Mouse (Mus musculus): Measurements from ENCODE around the gene Acot3. TPM values are rescaled to one million over a fixed set of nuclear protein-coding genes. Genes with fewer than 3 reads are reported as not detected.
"Not testable (repeated sequence)": the region's sequence is repeated elsewhere in the genome, so short reads cannot be mapped to it uniquely, and the experiment has no call there.

Gene Acot3
- polyA plus RNA-seq, 1 experiment, result not detected

DNA sequence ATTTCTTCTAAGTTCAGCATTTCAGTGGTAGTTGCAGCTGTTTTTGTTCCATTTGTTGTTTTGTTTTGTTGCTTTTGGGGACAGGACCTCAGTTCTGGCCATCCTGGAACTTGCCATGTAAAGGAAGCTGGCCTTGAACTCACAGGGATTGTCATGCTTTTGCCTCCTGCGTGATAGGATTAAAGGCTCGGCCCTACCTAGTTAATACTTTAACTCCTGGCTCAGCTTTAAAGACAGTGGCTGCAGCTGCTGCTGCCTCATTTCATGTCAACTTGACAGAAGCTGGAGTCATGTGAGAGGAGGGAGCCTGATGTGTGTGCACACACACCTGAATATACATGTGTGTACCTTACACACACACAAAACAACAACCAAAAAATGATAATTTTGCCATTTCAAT lies 7.9 kb upstream of the Acot3 start:
- H3K36me3 ChIP-seq (ENCODE audit: control insufficient read depth, insufficient read depth, low read length), result no peaks in the 10 kb centered on the region
- no peak for TF ChIP-seq POLR2A (IDR thresholded peaks at IDR 0.05; ENCODE audit: control insufficient read depth, extremely low read depth, insufficient read depth, low read length, poor library complexity)
- no peak for TF ChIP-seq CTCF (IDR thresholded peaks at IDR 0.05; ENCODE audit: borderline replicate concordance, control insufficient read depth, extremely low read depth, insufficient read depth, low read length, poor library complexity)
- no peak overlapping the region for H3K4me3 ChIP-seq (ENCODE audit: control insufficient read depth, insufficient read depth, low read length)
- no peaks in the 10 kb centered on the region for H3K27me3 ChIP-seq (ENCODE audit: control insufficient read depth, insufficient read depth, low read length)
- WGBS, result 95% methylated on average over 2 of the region's 2 CpGs
- no peak overlapping the region for H3K27ac ChIP-seq (ENCODE audit: control insufficient read depth, insufficient read depth, low read length)
- no peaks in the 10 kb centered on the region for H3K4me1 ChIP-seq (replicated peaks; ENCODE audit: control insufficient read depth, insufficient read depth, low read length)
- DNase-seq, result no peak

DNA sequence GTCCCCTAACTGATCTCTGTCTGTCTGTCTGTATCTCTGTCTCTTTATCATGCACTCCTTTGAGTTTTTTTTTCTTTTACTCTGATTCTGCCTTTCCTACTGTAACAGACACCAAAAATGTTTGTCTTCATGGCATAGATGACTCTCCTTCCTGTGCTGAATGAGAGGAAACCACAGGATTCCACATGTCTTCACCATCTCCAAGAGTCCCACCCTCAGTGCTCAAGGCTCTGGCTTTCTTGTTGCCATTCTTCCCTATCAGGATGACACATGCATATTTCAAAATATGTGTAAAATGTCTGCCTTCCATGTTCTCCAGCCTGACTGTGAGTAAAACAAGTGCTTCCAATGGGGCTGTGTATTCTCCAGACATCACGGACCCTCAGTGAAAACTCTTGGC lies 5.0 kb upstream of the Acot3 start:
- Histone ChIP-seq H3K27ac (ENCODE audit: control insufficient read depth, insufficient read depth, low read length) (no peak overlapping the region), H3K27me3 (ENCODE audit: control insufficient read depth, insufficient read depth, low read length) (no peaks in the 10 kb centered on the region), H3K36me3 (ENCODE audit: control insufficient read depth, insufficient read depth, low read length) (no peaks in the 10 kb centered on the region), H3K4me3 (ENCODE audit: control insufficient read depth, insufficient read depth, low read length) (no peak overlapping the region), H3K4me1 (replicated peaks; ENCODE audit: control insufficient read depth, insufficient read depth, low read length) (no peaks in the 10 kb centered on the region)
- DNase-seq, result no peak
- 100% methylated on average over 1 of the region's 1 CpGs for WGBS
- TF ChIP-seq CTCF (IDR thresholded peaks at IDR 0.05; ENCODE audit: borderline replicate concordance, control insufficient read depth, extremely low read depth, insufficient read depth, low read length, poor library complexity) (no peak), POLR2A (IDR thresholded peaks at IDR 0.05; ENCODE audit: control insufficient read depth, extremely low read depth, insufficient read depth, low read length, poor library complexity) (no peak)

DNA sequence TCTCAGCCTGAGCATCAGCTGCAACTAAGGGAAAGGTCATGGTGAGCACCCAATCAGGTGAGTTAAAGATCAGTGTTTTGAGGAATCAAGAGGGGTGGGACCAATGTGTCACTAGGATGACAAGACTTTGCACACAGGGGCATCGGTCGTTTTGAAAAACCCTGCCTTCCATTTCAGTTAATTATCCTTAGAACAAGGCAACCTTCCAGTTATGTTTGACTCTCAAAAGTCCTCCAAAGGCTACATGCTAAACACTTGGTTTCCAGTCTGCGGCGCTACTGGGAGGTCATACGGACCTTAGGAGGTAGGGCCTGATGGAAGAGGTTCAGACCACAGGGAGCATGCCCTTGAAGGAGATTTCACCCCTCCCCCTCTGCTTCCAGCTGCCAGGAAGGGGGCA lies 1.2 kb upstream of the Acot3 start:
- WGBS, result 89% methylated on average over 5 of the region's 5 CpGs
- H3K36me3 ChIP-seq (ENCODE audit: control insufficient read depth, insufficient read depth, low read length); DNase-seq; H3K4me1 ChIP-seq (replicated peaks; ENCODE audit: control insufficient read depth, insufficient read depth, low read length); H3K4me3 ChIP-seq (ENCODE audit: control insufficient read depth, insufficient read depth, low read length); H3K27ac ChIP-seq (ENCODE audit: control insufficient read depth, insufficient read depth, low read length); H3K27me3 ChIP-seq (ENCODE audit: control insufficient read depth, insufficient read depth, low read length): not testable (repeated sequence)

DNA sequence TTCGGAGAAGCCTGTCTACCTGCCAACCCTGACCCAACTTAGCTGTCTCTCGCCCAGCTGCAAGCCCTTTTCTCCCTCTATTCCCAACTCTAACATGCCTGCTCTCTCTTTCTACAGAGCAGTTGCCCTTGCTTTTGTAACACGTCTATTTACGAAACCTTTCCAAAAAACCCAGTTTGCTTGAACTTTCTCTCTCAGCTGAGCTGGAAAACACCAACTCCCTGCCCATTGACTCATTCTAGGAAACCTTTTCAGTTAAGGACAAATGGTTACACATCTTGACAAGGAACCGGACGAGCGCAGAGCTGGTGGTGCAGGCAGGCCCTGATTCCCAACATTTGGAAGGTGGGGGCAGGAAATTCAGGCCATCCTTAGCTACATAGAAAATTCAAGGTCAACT lies 665 bp downstream of the Acot3 start:
- H3K4me3 ChIP-seq (ENCODE audit: control insufficient read depth, insufficient read depth, low read length), result no peak overlapping the region
- WGBS, result 94% methylated on average over 7 of the region's 7 CpGs

DNA sequence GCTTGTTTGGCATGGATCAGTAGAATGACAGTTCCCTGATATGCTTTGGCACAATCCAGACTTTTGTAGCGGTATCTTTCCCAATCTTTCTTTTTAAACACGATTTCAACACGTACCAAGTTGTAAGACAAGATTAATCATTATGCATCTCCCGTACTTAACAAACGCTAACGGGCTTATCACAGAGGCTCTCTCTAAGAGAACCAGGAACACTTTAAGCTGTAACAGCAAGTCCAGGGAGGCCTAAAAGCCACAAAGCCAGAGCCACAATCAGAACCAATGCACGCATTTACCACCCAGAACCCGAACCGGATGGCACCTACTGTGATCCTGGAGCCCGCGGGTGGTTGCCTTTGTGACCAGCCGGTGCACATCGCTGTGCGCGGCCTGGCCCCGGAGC lies 1.2 kb downstream of the Acot3 start:
- DNase-seq, result no peak
- no peak overlapping the region for H3K4me3 ChIP-seq (ENCODE audit: control insufficient read depth, insufficient read depth, low read length)
- TF ChIP-seq CTCF (IDR thresholded peaks at IDR 0.05; ENCODE audit: borderline replicate concordance, control insufficient read depth, extremely low read depth, insufficient read depth, low read length, poor library complexity) (no peak), POLR2A (IDR thresholded peaks at IDR 0.05; ENCODE audit: control insufficient read depth, extremely low read depth, insufficient read depth, low read length, poor library complexity) (no peak)
- H3K27ac ChIP-seq (ENCODE audit: control insufficient read depth, insufficient read depth, low read length), result no peak overlapping the region
- peaks cover 3% of the 10 kb centered on the region; the same call in 1 of the 2 replicates for H3K27me3 ChIP-seq (ENCODE audit: control insufficient read depth, insufficient read depth, low read length)
- 20% methylated on average over 16 of the region's 16 CpGs for WGBS
- H3K4me1 ChIP-seq (replicated peaks; ENCODE audit: control insufficient read depth, insufficient read depth, low read length), result no peaks in the 10 kb centered on the region; the same call in 1 of the 2 replicates
- H3K36me3 ChIP-seq (ENCODE audit: control insufficient read depth, insufficient read depth, low read length), result no peaks in the 10 kb centered on the region

More for the DNA sequence above, 665 bp downstream of the Acot3 start:
- Histone ChIP-seq H3K4me1 (replicated peaks; ENCODE audit: control insufficient read depth, insufficient read depth, low read length) (no peaks in the 10 kb centered on the region; the same call in 1 of the 2 replicates), H3K27me3 (ENCODE audit: control insufficient read depth, insufficient read depth, low read length) (peaks cover 3% of the 10 kb centered on the region; the same call in 1 of the 2 replicates), H3K36me3 (ENCODE audit: control insufficient read depth, insufficient read depth, low read length) (no peaks in the 10 kb centered on the region), H3K27ac (ENCODE audit: control insufficient read depth, insufficient read depth, low read length) (no peak overlapping the region)
- TF ChIP-seq POLR2A (IDR thresholded peaks at IDR 0.05; ENCODE audit: control insufficient read depth, extremely low read depth, insufficient read depth, low read length, poor library complexity) (no peak), CTCF (IDR thresholded peaks at IDR 0.05; ENCODE audit: borderline replicate concordance, control insufficient read depth, extremely low read depth, insufficient read depth, low read length, poor library complexity) (no peak)
- DNase-seq, result no peak

DNA sequence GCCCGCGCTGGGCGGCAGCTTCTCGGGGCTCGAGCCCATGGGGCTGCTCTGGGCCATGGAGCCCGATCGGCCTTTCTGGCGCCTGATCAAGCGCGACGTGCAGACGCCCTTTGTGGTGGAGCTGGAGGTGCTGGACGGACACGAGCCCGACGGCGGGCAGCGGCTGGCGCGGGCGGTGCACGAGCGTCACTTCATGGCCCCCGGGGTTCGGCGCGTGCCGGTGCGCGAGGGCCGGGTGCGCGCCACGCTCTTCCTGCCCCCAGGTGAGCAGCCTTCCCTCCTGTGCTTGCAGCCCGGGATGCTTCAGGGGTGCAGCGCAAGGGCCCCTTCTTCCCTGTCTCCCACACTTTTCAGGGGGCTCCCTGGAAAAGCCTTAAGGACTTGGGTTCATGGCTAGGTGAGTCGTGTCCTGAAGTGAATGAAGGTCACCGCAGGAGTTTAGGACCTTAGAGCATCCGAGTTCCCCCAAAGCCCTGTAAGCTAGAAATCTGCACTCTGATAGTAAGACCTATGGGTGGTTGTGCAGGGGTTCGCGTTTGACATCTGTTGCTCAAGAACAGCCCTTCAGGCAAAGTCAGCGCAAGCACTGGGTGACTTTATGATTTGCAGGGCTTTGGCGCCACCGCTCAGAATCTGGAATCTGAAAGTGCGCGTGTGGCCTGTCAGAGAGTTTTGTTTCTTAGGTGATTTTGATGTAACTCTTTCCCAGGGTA lies 1.9 kb downstream of the Acot3 start:
- Histone ChIP-seq H3K4me1 (replicated peaks; ENCODE audit: control insufficient read depth, insufficient read depth, low read length) (no peaks in the 10 kb centered on the region; the same call in 1 of the 2 replicates), H3K27me3 (ENCODE audit: control insufficient read depth, insufficient read depth, low read length) (peaks cover 3% of the 10 kb centered on the region; the same call in 1 of the 2 replicates), H3K4me3 (ENCODE audit: control insufficient read depth, insufficient read depth, low read length) (no peak overlapping the region), H3K27ac (ENCODE audit: control insufficient read depth, insufficient read depth, low read length) (no peak overlapping the region), H3K36me3 (ENCODE audit: control insufficient read depth, insufficient read depth, low read length) (no peaks in the 10 kb centered on the region)
- no peak for DNase-seq
- WGBS, result 4% methylated on average over 43 of the region's 46 CpGs
- TF ChIP-seq POLR2A (IDR thresholded peaks at IDR 0.05; ENCODE audit: control insufficient read depth, extremely low read depth, insufficient read depth, low read length, poor library complexity), result no peak
- no peak for TF ChIP-seq CTCF (IDR thresholded peaks at IDR 0.05; ENCODE audit: borderline replicate concordance, control insufficient read depth, extremely low read depth, insufficient read depth, low read length, poor library complexity)

DNA sequence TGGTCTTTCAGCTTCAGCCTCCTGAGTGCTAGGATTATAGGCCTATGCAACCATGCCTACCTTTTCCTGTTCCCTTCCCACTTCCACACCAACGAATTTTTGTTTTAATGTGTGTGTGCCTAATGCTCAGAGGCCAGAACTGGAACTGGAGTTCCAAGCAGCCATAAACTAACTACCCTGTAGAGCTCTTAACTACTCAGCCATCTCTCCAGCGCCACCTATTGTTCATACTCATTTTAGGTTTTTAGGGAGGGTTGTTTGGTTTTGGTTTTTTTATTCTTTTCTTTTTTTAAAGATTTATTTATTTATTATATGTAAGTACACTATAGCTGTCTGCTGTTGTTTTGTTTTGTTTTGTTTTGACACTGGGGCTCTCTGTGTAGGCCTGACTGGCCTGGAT lies 9.0 kb downstream of the Acot3 start:
- Histone ChIP-seq H3K27ac (ENCODE audit: control insufficient read depth, insufficient read depth, low read length) (no peak overlapping the region), H3K4me3 (ENCODE audit: control insufficient read depth, insufficient read depth, low read length) (no peak overlapping the region), H3K36me3 (ENCODE audit: control insufficient read depth, insufficient read depth, low read length) (no peaks in the 10 kb centered on the region), H3K27me3 (ENCODE audit: control insufficient read depth, insufficient read depth, low read length) (no peaks in the 10 kb centered on the region), H3K4me1 (replicated peaks; ENCODE audit: control insufficient read depth, insufficient read depth, low read length) (no peaks in the 10 kb centered on the region)
- 6% methylated on average over 2 of the region's 2 CpGs for WGBS
- TF ChIP-seq CTCF (IDR thresholded peaks at IDR 0.05; ENCODE audit: borderline replicate concordance, control insufficient read depth, extremely low read depth, insufficient read depth, low read length, poor library complexity) (no peak), POLR2A (IDR thresholded peaks at IDR 0.05; ENCODE audit: control insufficient read depth, extremely low read depth, insufficient read depth, low read length, poor library complexity) (no peak)
- no peak for DNase-seq

All from thymus, adult 2 months (tissue).